Mouse (Mus musculus) forebrain, embryonic 14.5 days (tissue): Measurements from ENCODE around the gene Atp6v1fnb. TPM values are rescaled to one million over a fixed set of nuclear protein-coding genes. Genes with fewer than 3 reads are reported as not detected.
A peak's percentile ranks its signal among the peaks of the same experiment; 100 is the strongest.

Source experiments
- ATAC-seq: fragments of 200-750 bp; cut with Nextera tagmentation; 2 replicates; pipeline ENCODE4 v1.8.0; 2017; ENCODE audit warnings: mild to moderate bottlenecking, moderate library complexity
- DNase-seq: peaks from one replicate; pipeline ENCODE4 v3.0.0-alpha.2; 2015; ENCODE audit warnings: low spot score
- H3K27ac ChIP-seq: fragments of 300-500 bp; sonication (generic); 2 replicates; pipeline ENCODE4 v1.5.1; 2014; ENCODE audit warnings: low read depth, mild to moderate bottlenecking, control low read depth, low read length, moderate library complexity
- H3K27me3 ChIP-seq: fragments of 300-500 bp; sonication (generic); replicated peaks from 2 replicates; pipeline ENCODE4 v1.6.1; 2014; ENCODE audit warnings: low read length, control low read depth, mixed read lengths; ENCODE audit not compliant: control insufficient read depth, insufficient read depth
- H3K36me3 ChIP-seq: fragments of 300-500 bp; sonication (generic); 2 replicates; pipeline ENCODE4 v1.6.1; 2014; ENCODE audit warnings: low read length, control low read depth; ENCODE audit not compliant: control insufficient read depth, insufficient read depth
- H3K4me1 ChIP-seq: fragments of 300-500 bp; sonication (generic); 2 replicates; pipeline ENCODE4 v1.6.1; 2014; ENCODE audit warnings: antibody characterized with exemption, low read length, control low read depth; ENCODE audit not compliant: control insufficient read depth, insufficient read depth
- H3K4me2 ChIP-seq: fragments of 300-500 bp; sonication (generic); 2 replicates; pipeline ENCODE4 v1.6.1; 2014; ENCODE audit warnings: mild to moderate bottlenecking, control low read depth, low read length
- H3K4me3 ChIP-seq: fragments of 300-500 bp; sonication (generic); 2 replicates; pipeline ENCODE4 v1.5.1; 2014; ENCODE audit warnings: low read depth, low read length, control low read depth
- H3K9ac ChIP-seq: fragments of 300-500 bp; sonication (generic); 2 replicates; pipeline ENCODE4 v1.6.1; 2014; ENCODE audit warnings: mild to moderate bottlenecking, low read length, control low read depth, moderate library complexity
- H3K9me3 ChIP-seq: fragments of 300-500 bp; sonication (generic); replicated peaks from 2 replicates; pipeline ENCODE4 v1.6.1; 2016; ENCODE audit warnings: low read length, control low read depth, mixed read lengths; ENCODE audit not compliant: control insufficient read depth
- WGBS: fragments of 180-500 bp; shearing (Covaris S2); extraction: QIAGEN DNeasy Blood & Tissue Kit; methylation state at CpG from one replicate; pipeline ENCODE4 v1.1.7; 2014; 5-methylcytosine and 5-hydroxymethylcytosine counted together
- polyA plus RNA-seq: library from polyadenylated mRNA; unstranded; fragments of >200 nt; fragmentation: Nextera tagmentation; extraction: Ambion mirVana; gene quantifications from 2 replicates; pipeline ENCODE4 v1.2.1, GENCODE M21; 2014

The Atp6v1fnb gene
- polyA plus RNA-seq, result 0.27 TPM in 1 of 2 replicates, not detected in the other

DNA sequence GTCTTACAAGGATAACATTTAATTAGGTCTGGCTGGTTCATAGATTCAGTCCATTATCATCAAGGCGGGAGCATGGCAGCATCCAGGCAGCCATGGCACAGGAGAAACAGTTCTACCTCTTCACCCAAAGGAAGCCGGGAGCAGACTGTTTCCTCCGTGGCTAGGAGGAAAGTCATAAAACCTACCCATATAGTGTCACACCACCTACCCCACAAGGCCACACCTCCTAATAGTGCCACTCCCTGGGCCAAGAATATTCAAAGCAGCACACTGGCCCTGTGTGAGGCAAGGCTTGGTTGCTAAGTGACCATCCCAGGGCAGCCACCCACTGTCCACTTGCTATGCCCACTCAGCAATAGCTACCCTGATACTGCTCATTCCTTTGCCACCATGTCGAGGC, at the start of gene Atp6v1fnb:
Gene Atp6v1fnb (plus strand): TSS at position 301 of the 400 bp plus-strand sequence.
- Histone ChIP-seq H3K9ac (no peak within 1 kb of the TSS), H3K36me3 (peaks cover 22% of the 10 kb centered on the region), H3K27me3 (no peaks in the 10 kb centered on the region; the same call in 1 of the 2 replicates), H3K4me2 (no peak within 1 kb of the TSS), H3K4me1 (peaks cover 4% of the 10 kb centered on the region), H3K27ac (no peak within 1 kb of the TSS), H3K4me3 (no peak within 1 kb of the TSS), H3K9me3 (no peaks in the 10 kb centered on the region)
- ATAC-seq (no peak), DNase-seq (no peak)
- WGBS, result 93% methylated on average over 4 of the region's 4 CpGs

DNA sequence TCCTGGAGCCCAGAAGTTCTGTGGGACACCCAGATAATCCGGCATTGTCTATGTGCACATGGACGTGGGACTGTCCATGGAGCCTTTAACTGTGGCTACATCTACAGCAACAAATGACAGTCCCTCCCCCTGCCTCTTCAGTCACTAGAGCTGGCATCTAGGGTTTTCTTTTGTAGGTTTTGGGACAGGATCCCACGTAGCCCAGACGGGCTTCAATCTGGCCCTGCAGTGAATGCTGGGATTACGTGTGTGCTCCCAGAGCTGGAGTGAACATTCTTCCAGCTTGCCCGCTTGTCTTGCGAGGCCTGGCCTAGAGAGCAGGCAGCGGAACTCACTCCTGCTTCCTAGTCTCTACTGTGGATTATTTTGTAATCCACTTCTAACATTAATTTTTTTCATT, 46.1 kb upstream of the Atp6v1fnb start:
- Histone ChIP-seq H3K9ac (no peak overlapping the region), H3K9me3 (no peaks in the 10 kb centered on the region), H3K36me3 (no peaks in the 10 kb centered on the region), H3K4me2 (no peak overlapping the region), H3K4me3 (no peak overlapping the region), H3K27me3 (no peaks in the 10 kb centered on the region), H3K27ac (no peak overlapping the region), H3K4me1 (no peaks in the 10 kb centered on the region)
- 83% methylated on average over 8 of the region's 8 CpGs for whole genome bisulfite sequencing
- DNase-seq, result no peak
- no peak for ATAC-seq

DNA sequence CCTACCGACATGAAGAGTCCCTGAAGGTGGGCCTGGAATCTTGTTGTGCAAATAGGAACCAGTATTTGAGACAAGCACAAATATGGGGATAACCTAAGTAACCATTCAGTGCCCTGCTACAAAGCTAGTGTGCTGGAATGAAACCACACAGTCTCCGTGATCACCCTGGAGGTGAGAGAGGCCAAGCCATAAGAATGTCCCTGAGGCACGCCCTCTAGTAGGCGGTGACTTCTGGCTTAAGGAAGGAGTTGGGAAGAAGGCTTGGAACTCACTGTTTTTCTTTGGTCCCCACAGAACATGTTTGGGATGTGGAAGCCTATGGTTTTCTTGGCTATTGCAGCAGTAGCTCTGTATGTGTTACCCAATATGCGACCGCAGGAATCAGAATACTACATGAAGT, 44.9 kb upstream of the Atp6v1fnb start:
- Histone ChIP-seq H3K4me3 (no peak overlapping the region), H3K36me3 (no peaks in the 10 kb centered on the region), H3K4me2 (no peak overlapping the region), H3K27me3 (no peaks in the 10 kb centered on the region), H3K27ac (no peak overlapping the region), H3K4me1 (no peaks in the 10 kb centered on the region), H3K9me3 (no peaks in the 10 kb centered on the region), H3K9ac (no peak overlapping the region)
- whole genome bisulfite sequencing, result 80% methylated on average over 6 of the region's 6 CpGs
- no peak for DNase-seq
- ATAC-seq, result no peak

DNA sequence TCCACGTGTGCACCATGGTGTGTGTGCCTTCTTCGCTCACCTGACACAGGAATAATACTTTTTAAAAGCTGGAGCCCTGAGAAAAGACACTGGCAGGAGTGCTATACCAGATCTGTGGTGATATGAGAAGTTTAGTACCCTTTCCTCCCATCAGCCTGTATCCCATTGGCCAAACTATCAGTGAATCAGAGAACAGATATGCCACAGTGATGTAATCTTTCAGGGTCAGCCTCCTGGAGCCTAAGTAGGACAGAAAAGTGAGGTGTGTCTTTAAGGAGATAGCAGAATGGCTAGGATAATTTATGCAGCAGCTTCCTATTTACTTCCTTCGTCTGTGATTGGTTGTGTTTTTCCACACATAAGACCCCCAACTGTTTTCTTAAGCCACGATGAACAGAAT, 43.1 kb upstream of the Atp6v1fnb start:
- H3K36me3 ChIP-seq, result no peaks in the 10 kb centered on the region
- peaks cover 4% of the 10 kb centered on the region; the same call in 1 of the 2 replicates for H3K27me3 ChIP-seq
- H3K4me1 ChIP-seq, result 0 out of 2 replicates have a peak, but pooled peaks cover 3% of the 10 kb centered on the region
- DNase-seq, result no peak
- 50% methylated on average over 4 of the region's 4 CpGs for WGBS
- no peak for ATAC-seq
- H3K4me3 ChIP-seq, result no peak overlapping the region
- no peak overlapping the region for H3K9ac ChIP-seq
- H3K4me2 ChIP-seq, result no peak overlapping the region
- no peaks in the 10 kb centered on the region for H3K9me3 ChIP-seq
- no peak overlapping the region for H3K27ac ChIP-seq

DNA sequence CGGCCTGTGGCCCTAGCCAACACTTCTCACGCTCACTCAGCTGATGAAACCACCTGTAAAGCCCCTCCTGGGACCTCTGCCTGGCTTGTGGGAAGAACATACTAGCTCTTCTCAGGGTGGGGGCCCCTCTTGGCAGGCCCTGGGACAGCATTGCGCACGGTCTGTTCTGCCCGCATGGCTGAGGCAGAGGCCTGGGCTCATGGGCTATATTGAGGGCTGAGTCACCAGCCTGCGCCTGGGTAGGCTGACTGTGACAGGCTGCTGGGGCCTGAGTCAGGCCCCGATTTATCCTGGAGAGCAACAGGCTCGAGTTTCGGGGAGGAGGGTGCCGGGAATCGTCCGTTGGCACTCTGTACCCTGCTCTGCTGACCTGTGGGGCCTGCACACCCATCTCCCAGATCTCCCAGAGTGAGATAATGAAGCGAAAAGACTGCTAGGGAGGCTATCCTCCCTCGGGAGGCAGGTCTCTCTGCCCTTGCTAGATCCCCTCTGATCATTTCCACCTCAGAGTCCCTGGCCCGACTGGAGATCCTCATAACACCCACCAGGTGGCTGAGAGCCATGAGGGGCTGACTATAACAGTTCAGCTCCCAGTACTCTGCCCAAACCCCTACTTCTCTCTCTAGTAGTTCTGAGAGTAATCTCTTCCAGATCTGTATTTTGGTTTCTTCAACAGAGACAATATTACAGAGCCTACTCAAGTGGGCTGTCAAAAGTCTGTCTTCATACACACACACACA, 40.4 kb upstream of the Atp6v1fnb start:
- Histone ChIP-seq H3K9me3 (no peaks in the 10 kb centered on the region), H3K27ac (no peak overlapping the region), H3K4me1 (peaks cover 14% of the 10 kb centered on the region; the same call in 1 of the 2 replicates), H3K27me3 (peaks cover 22% of the 10 kb centered on the region), H3K9ac (no peak overlapping the region), H3K4me2 (no peak overlapping the region), H3K36me3 (no peaks in the 10 kb centered on the region), H3K4me3 (no peak overlapping the region)
- WGBS, result 47% methylated on average over 15 of the region's 15 CpGs
- ATAC-seq (no peak), DNase-seq (no peak)

DNA sequence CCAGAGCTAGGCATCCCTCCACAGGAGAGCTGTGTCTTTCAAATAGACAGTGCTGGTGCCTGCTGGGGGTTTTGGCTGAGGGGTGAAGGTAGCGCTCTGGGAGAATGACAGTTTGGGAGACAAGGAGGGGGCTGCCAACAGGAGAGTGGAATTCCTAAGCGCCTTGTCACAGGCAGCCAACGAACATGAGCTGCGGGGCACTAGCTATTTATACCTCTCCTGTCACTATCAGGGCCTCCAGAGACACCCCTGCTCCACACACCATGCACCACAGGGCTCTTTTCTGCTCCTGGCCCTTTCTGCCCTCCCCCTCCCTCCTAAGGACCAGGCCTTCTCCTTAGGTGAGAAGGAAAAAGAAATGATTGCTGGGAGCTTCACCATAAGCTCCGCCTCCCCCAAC, 39.8 kb upstream of the Atp6v1fnb start:
- ATAC-seq (no peak), DNase-seq (peak; percentile 7)
- Histone ChIP-seq H3K4me2 (no peak overlapping the region), H3K4me1 (peaks cover 20% of the 10 kb centered on the region; the same call in 1 of the 2 replicates), H3K9ac (no peak overlapping the region), H3K27me3 (peaks cover 22% of the 10 kb centered on the region), H3K4me3 (no peak overlapping the region), H3K27ac (no peak overlapping the region), H3K9me3 (no peaks in the 10 kb centered on the region), H3K36me3 (no peaks in the 10 kb centered on the region)
- 25% methylated on average over 5 of the region's 5 CpGs for WGBS

DNA sequence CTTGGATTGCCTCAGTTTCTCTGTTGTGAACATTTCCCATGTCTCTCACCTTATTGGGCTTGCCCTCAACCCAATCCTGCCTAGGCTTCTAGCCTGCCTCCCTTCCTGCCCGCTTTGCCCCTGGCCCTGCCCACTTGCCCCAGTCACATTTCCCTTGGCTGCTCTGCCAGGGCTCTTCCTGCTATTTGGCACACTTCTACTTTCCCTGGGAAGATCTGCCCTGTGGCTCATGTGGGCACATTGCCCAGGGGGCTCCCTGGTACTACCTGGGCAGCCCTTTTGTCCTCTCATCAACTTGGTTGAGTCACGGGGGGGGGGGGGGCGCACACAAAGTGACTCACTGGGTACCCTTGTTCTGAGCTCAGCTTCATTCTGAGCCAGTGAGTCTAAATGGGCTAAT, 39.1 kb upstream of the Atp6v1fnb start:
- peaks cover 23% of the 10 kb centered on the region; the same call in 1 of the 2 replicates for H3K4me1 ChIP-seq
- no peak for ATAC-seq
- no peaks in the 10 kb centered on the region for H3K9me3 ChIP-seq
- H3K27me3 ChIP-seq, result peaks cover 22% of the 10 kb centered on the region
- no peak overlapping the region for H3K4me2 ChIP-seq
- H3K4me3 ChIP-seq, result no peak overlapping the region
- 21% methylated on average over 3 of the region's 3 CpGs for WGBS
- H3K27ac ChIP-seq, result no peak overlapping the region
- H3K9ac ChIP-seq, result no peak overlapping the region
- peak; percentile 13 for DNase-seq
- H3K36me3 ChIP-seq, result no peaks in the 10 kb centered on the region

DNA sequence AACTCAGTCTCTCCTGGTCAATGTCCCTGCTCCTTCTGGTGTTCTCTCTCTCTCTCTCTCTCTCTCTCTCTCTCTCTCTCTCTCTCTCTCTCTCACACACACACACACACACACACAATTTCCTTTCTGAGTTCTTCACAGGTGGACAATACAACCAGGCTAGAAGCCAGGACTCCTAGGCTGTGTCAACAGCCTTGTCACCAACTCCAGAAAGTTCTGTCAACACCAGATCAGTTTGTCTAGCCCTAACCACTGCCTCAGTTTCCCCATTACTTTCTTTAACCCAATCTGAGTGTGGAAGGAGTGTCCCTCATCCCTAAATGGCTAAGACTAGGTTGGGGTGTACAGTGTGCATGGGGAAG, 38.6 kb upstream of the Atp6v1fnb start:
- Histone ChIP-seq H3K9ac (0 out of 2 replicates have a peak overlapping the region, but pooled peaks have one; percentile 62), H3K27ac (no peak overlapping the region), H3K27me3 (peaks cover 22% of the 10 kb centered on the region), H3K9me3 (no peaks in the 10 kb centered on the region), H3K4me1 (peaks cover 23% of the 10 kb centered on the region; the same call in 1 of the 2 replicates), H3K4me2 (peak overlapping the region; percentile 73), H3K36me3 (no peaks in the 10 kb centered on the region), H3K4me3 (peak overlapping the region; percentile 39)
- DNase-seq (peak; percentile 11), ATAC-seq (no peak)
